Mouse (Mus musculus) T-helper 1 cell (primary cell): ENCODE measurements around the gene Rlbp1.

Experiments used
- in situ Hi-C: fragments of 300-600 bp; cut with MboI, MseI; formaldehyde crosslinking; loops from one replicate; pipeline ENCODE4 v1.15.1; 2025; ENCODE audit warnings: high pct_unique_total_duplicates

Gene Rlbp1

GRCm38 (mm10) chr7:79376516-79377275 lies 10.2 kb downstream of the Rlbp1 start:
- in situ Hi-C loops: no loop called here

GRCm38 (mm10) chr7:79375594-79375993 lies 11.3 kb downstream of the Rlbp1 start:
- in situ Hi-C loops: no loop called here

- in situ Hi-C loops: loop anchor here (5.0 kb wide), 1 partner anchor 98 kb away; no protein-coding TSS in a partner anchor
Observed at GRCm38 (mm10) chr7:79374017-79374416, 12.8 kb downstream of the Rlbp1 start.

- in situ Hi-C loops: loop anchor here (5.0 kb wide), 1 partner anchor 101 kb away; no protein-coding TSS in a partner anchor
Observed at GRCm38 (mm10) chr7:79371321-79371879, 15.4 kb downstream of the Rlbp1 start.

- in situ Hi-C loops: no loop called here
Observed at GRCm38 (mm10) chr7:79369416-79369815, 17.4 kb downstream of the Rlbp1 start.

- in situ Hi-C loops: no loop called here
Observed at GRCm38 (mm10) chr7:79368664-79369063, 18.2 kb downstream of the Rlbp1 start.

- in situ Hi-C loops: no loop called here
Observed at GRCm38 (mm10) chr7:79363370-79364043, 23.3 kb downstream of the Rlbp1 start.

- in situ Hi-C loops: no loop called here
Observed at GRCm38 (mm10) chr7:79362830-79363229, 24.0 kb downstream of the Rlbp1 start.

- in situ Hi-C loops: no loop called here
Observed at GRCm38 (mm10) chr7:79362208-79362607, 24.6 kb downstream of the Rlbp1 start.

GRCm38 (mm10) chr7:79360056-79360455 lies 26.8 kb downstream of the Rlbp1 start:
- in situ Hi-C loops: no loop called here

GRCm38 (mm10) chr7:79359183-79359435 lies 27.7 kb downstream of the Rlbp1 start:
- in situ Hi-C loops: no loop called here

- in situ Hi-C loops: no loop called here
Observed at GRCm38 (mm10) chr7:79358350-79359182, 28.3 kb downstream of the Rlbp1 start.

GRCm38 (mm10) chr7:79349738-79350386 lies 37.0 kb downstream of the Rlbp1 start:
- in situ Hi-C loops: loop anchor here (5.0 kb wide), 3 partner anchors 103 to 433 kb away; no protein-coding TSS in a partner anchor

- in situ Hi-C loops: loop anchor here (5.0 kb wide), 1 partner anchor 432 kb away; no protein-coding TSS in a partner anchor
Observed at GRCm38 (mm10) chr7:79348816-79349215, 38.0 kb downstream of the Rlbp1 start.

GRCm38 (mm10) chr7:79347108-79347813 lies 39.6 kb downstream of the Rlbp1 start:
- in situ Hi-C loops: loop anchor here (5.0 kb wide), 1 partner anchor 430 kb away; no protein-coding TSS in a partner anchor

- in situ Hi-C loops: loop anchor here (5.0 kb wide), 1 partner anchor 429 kb away; no protein-coding TSS in a partner anchor
Observed at GRCm38 (mm10) chr7:79346555-79347075, 40.2 kb downstream of the Rlbp1 start.

GRCm38 (mm10) chr7:79345902-79346301 lies 40.9 kb downstream of the Rlbp1 start:
- in situ Hi-C loops: loop anchor here (5.0 kb wide), 1 partner anchor 429 kb away; no protein-coding TSS in a partner anchor

- in situ Hi-C loops: no loop called here
Observed at GRCm38 (mm10) chr7:79336362-79336910, 50.4 kb downstream of the Rlbp1 start.

GRCm38 (mm10) chr7:79333419-79333818 lies 53.4 kb downstream of the Rlbp1 start:
- in situ Hi-C loops: no loop called here

- in situ Hi-C loops: no loop called here
Observed at GRCm38 (mm10) chr7:79331197-79331596, 55.7 kb downstream of the Rlbp1 start.
